ENCODE assay signal across 8 mouse cellular contexts in the genomic region with DNA sequence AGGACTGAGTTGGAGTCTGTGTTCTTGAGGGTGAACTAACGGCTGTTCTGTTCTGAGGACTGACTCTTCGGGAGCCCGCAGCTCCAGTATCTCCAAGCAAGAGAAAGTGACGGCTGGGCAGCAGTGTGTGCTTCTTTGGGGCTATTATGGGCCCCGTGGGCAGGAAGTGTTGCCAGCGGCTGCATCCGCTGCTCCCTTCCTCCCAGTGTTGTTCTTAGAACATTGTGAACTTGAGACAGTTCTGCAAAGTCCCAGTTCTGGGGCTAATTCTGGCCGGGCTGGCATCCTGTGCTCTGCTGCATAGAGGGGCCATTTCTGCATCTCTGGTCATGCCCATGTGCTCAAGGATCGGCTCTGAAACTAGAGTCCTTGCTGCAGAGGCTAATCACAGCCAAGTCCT. TPM values are rescaled to one million over a fixed set of nuclear protein-coding genes. Genes with fewer than 3 reads are reported as not detected.
DNase-seq lines count a peak whose midpoint lies in the region; ATAC-seq and TF ChIP-seq lines count a peak whose summit lies in the region.

No protein-coding gene starts in this region.

- 12% methylated on average over 9 of the region's 9 CpGs for WGBS in heart, adult 2 months
- WGBS in kidney, embryonic 15.5 days, result 35% methylated on average over 9 of the region's 9 CpGs
- 10% methylated on average over 9 of the region's 9 CpGs for WGBS in liver, embryonic 16.5 days (ENCODE audit: insufficient replicate concordance)

- no peaks in the 10 kb centered on the region; the same call in 1 of the 2 replicates for H3K36me3 ChIP-seq in heart, adult 2 months (ENCODE audit: control insufficient read depth, insufficient read depth, low read length)
- peaks cover 20% of the 10 kb centered on the region for H3K36me3 ChIP-seq in kidney, embryonic 15.5 days
- no peaks in the 10 kb centered on the region for H3K36me3 ChIP-seq in liver, embryonic 16.5 days (ENCODE audit: control insufficient read depth, insufficient read depth)

- H3K4me1 ChIP-seq in heart, adult 2 months (ENCODE audit: control insufficient read depth, insufficient read depth, low read length), result peaks cover 39% of the 10 kb centered on the region
- H3K4me1 ChIP-seq in kidney, embryonic 15.5 days, result peaks cover 27% of the 10 kb centered on the region
- H3K4me1 ChIP-seq in liver, embryonic 16.5 days (ENCODE audit: control insufficient read depth, low read depth, low read length), result no peaks in the 10 kb centered on the region; the same call in none of the 2 replicates

- no peak for TF ChIP-seq CTCF in heart, adult 2 months (IDR thresholded peaks at IDR 0.05)

- no peak overlapping the region for H3K4me2 ChIP-seq in kidney, embryonic 15.5 days
- peak overlapping the region; percentile 34 for H3K4me2 ChIP-seq in liver, embryonic 16.5 days (ENCODE audit: low read depth, low read length)

- TF ChIP-seq POLR2A in heart, adult 2 months (IDR thresholded peaks at IDR 0.05; ENCODE audit: insufficient read depth, low read depth, low read length), result peak; percentile 63

- peak; percentile 77 for DNase-seq in adrenal gland, postnatal 14 days
- DNase-seq in adrenal gland, adult 8-10 months, result no peak
- DNase-seq in B cell, adult 2 months, result peak; percentile 28 to 42
- peak; percentile 70 to 79 for DNase-seq in heart, adult 2 months
- DNase-seq in skeletal muscle tissue, adult 2 months (ENCODE audit: low read depth, low spot score), result peak; percentile 69
- DNase-seq in cerebellum, adult 8-10 months, result no peak

- peak overlapping the region; percentile 39 for H3K9ac ChIP-seq in heart, adult 2 months (ENCODE audit: low read depth, low read length)
- no peak overlapping the region for H3K9ac ChIP-seq in kidney, embryonic 15.5 days
- peak overlapping the region; percentile 16 for H3K9ac ChIP-seq in liver, embryonic 16.5 days (ENCODE audit: low read depth, low read length)

- no peaks in the 10 kb centered on the region for H3K27me3 ChIP-seq in heart, adult 2 months (ENCODE audit: control insufficient read depth, insufficient read depth, low read length)
- H3K27me3 ChIP-seq in kidney, embryonic 15.5 days, result no peaks in the 10 kb centered on the region
- H3K27me3 ChIP-seq in liver, embryonic 16.5 days (ENCODE audit: control insufficient read depth, insufficient read depth, low read depth, low read length), result no peaks in the 10 kb centered on the region

- no peaks in the 10 kb centered on the region for H3K9me3 ChIP-seq in kidney, embryonic 15.5 days (replicated peaks)
- H3K9me3 ChIP-seq in liver, embryonic 16.5 days (replicated peaks; ENCODE audit: control insufficient read depth, low read length), result no peaks in the 10 kb centered on the region

- H3K79me2 ChIP-seq in heart, adult 2 months (replicated peaks; ENCODE audit: control insufficient read depth, insufficient read depth, low read length), result no peaks in the 10 kb centered on the region

- TF ChIP-seq EP300 in heart, adult 2 months (IDR thresholded peaks at IDR 0.05; ENCODE audit: insufficient read depth, low read depth, low read length), result peak; percentile 96

- ATAC-seq in kidney, embryonic 15.5 days (replicated peaks; ENCODE audit: low FRiP score), result peak; percentile 24; the same call in 1 of the 2 replicates
- ATAC-seq in liver, embryonic 16.5 days (ENCODE audit: low read depth), result peak; percentile 65

- intact Hi-C loops in heart, adult 2 months (cut with DNase I), result no loop called here

- H3K27ac ChIP-seq in heart, adult 2 months, result peak overlapping the region; percentile 80
- H3K27ac ChIP-seq in kidney, embryonic 15.5 days, result peak overlapping the region; percentile 75
- peak overlapping the region; percentile 60 for H3K27ac ChIP-seq in liver, embryonic 16.5 days (ENCODE audit: low read length)

- no peak overlapping the region for H3K4me3 ChIP-seq in heart, adult 2 months
- H3K4me3 ChIP-seq in kidney, embryonic 15.5 days (replicated peaks), result no peak overlapping the region
- H3K4me3 ChIP-seq in liver, embryonic 16.5 days (ENCODE audit: low read depth, low read length), result peak overlapping the region; percentile 3

RNA-seq across cellular contexts. Expression of a gene that starts 31.7 kb away (rescaled TPM):
- total RNA-seq in adrenal gland, postnatal 14 days (2021), result 12.4 and 15.1 TPM in 2 replicates
- total RNA-seq in adrenal gland, adult 8-10 months (2022), result 10 to 100 TPM; 18.4 to 33.8 (median 20.6) TPM
- total RNA-seq in heart, adult 2 months (2021), result 10 to 100 TPM; 12.7 to 13.8 TPM
- polyA plus RNA-seq in heart, adult 2 months (2012; rRNA removed), result 17.3 and 20.5 TPM in 2 replicates
- polyA plus RNA-seq in kidney, embryonic 15.5 days (2015; fragmentation: Nextera tagmentation; extraction: Ambion mirVana), result 14.2 and 16.5 TPM in 2 replicates
- polyA plus RNA-seq in liver, embryonic 16.5 days (2015; fragmentation: Nextera tagmentation; extraction: Ambion mirVana), result 4.4 and 5.0 TPM in 2 replicates

RNA-seq across cellular contexts. Expression of a gene that starts 43.1 kb away (rescaled TPM):
- total RNA-seq in adrenal gland, postnatal 14 days (2021), result not detected in 2 replicates
- total RNA-seq in adrenal gland, adult 8-10 months (2022), result under 1 TPM in 1 of 4 experiments, not detected in 3; 0.23 TPM
- total RNA-seq in heart, adult 2 months (2021), result under 1 TPM; 0.41 to 0.84 TPM
- polyA plus RNA-seq in heart, adult 2 months (2012; rRNA removed), result 0.82 and 0.96 TPM in 2 replicates
- polyA plus RNA-seq in kidney, embryonic 15.5 days (2015; fragmentation: Nextera tagmentation; extraction: Ambion mirVana), result 1.1 and 1.2 TPM in 2 replicates
- not detected in 2 replicates for polyA plus RNA-seq in liver, embryonic 16.5 days (2015; fragmentation: Nextera tagmentation; extraction: Ambion mirVana)

Comparison
In these comparisons a context has a peak if more than half of its experiments do, and no peak if none do; other contexts are left out.
1. DNase-seq: peak in adrenal gland, postnatal 14 days (single experiment), B cell, adult 2 months (2 of 2), heart, adult 2 months (2 of 2) and skeletal muscle tissue, adult 2 months (single experiment); none in adrenal gland, adult 8-10 months (single experiment) and cerebellum, adult 8-10 months (single experiment).
2. Peak in every context shown above with its lines, with median percentiles within 50 percentile points of each other: H3K27ac ChIP-seq.